Mouse (Mus musculus): Measurements from ENCODE around the gene Pknox2.

Gene Pknox2

GRCm38 (mm10) chr9:37101059-37101940 is 45.9 kb downstream of the Pknox2 start:
- DNase-seq (ENCODE audit: low spot score in 2 of 2) = no peak

GRCm38 (mm10) chr9:37099595-37099994 is 47.6 kb downstream of the Pknox2 start:
- DNase-seq (ENCODE audit: low spot score in 2 of 2) = no peak

GRCm38 (mm10) chr9:37098600-37098999 is 48.6 kb downstream of the Pknox2 start:
- no peak for DNase-seq (ENCODE audit: low spot score in 2 of 2)

- no peak for DNase-seq (ENCODE audit: low spot score in 2 of 2)
Observed at GRCm38 (mm10) chr9:37094230-37094990, 52.8 kb downstream of the Pknox2 start.

- no peak for DNase-seq (ENCODE audit: low spot score in 2 of 2)
Observed at GRCm38 (mm10) chr9:37093086-37093485, 54.1 kb downstream of the Pknox2 start.

- no peak for DNase-seq (ENCODE audit: low spot score in 2 of 2)
Observed at GRCm38 (mm10) chr9:37089894-37090652, 57.1 kb downstream of the Pknox2 start.

GRCm38 (mm10) chr9:37085370-37085769 is 61.8 kb downstream of the Pknox2 start:
- DNase-seq (ENCODE audit: low spot score in 2 of 2) = no peak

GRCm38 (mm10) chr9:37082246-37082645 is 65.0 kb downstream of the Pknox2 start:
- no peak for DNase-seq (ENCODE audit: low spot score in 2 of 2)

GRCm38 (mm10) chr9:37080309-37080708 is 66.9 kb downstream of the Pknox2 start:
- DNase-seq (ENCODE audit: low spot score in 2 of 2) = no peak

GRCm38 (mm10) chr9:37077063-37077418 is 70.2 kb downstream of the Pknox2 start:
- no peak for DNase-seq (ENCODE audit: low spot score in 2 of 2)

GRCm38 (mm10) chr9:37076386-37077062 is 70.7 kb downstream of the Pknox2 start:
- no peak for DNase-seq (ENCODE audit: low spot score in 2 of 2)

- DNase-seq (ENCODE audit: low spot score in 2 of 2) = no peak
Observed at GRCm38 (mm10) chr9:37075903-37076302, 71.3 kb downstream of the Pknox2 start.

GRCm38 (mm10) chr9:37069391-37070312 is 77.6 kb downstream of the Pknox2 start:
- DNase-seq (ENCODE audit: low spot score in 2 of 2) = no peak

- DNase-seq (ENCODE audit: low spot score in 2 of 2) = no peak
Observed at GRCm38 (mm10) chr9:37067473-37067830, 79.8 kb downstream of the Pknox2 start.

- DNase-seq (ENCODE audit: low spot score in 2 of 2) = no peak
Observed at GRCm38 (mm10) chr9:37066732-37067472, 80.3 kb downstream of the Pknox2 start.

- no peak for DNase-seq (ENCODE audit: low spot score in 2 of 2)
Observed at GRCm38 (mm10) chr9:37061627-37062026, 85.6 kb downstream of the Pknox2 start.

- DNase-seq (ENCODE audit: low spot score in 2 of 2) = no peak
Observed at GRCm38 (mm10) chr9:37054703-37055102, 92.5 kb downstream of the Pknox2 start.

GRCm38 (mm10) chr9:37053601-37054512 is 93.3 kb downstream of the Pknox2 start:
- no peak for DNase-seq (ENCODE audit: low spot score in 2 of 2)

GRCm38 (mm10) chr9:37053041-37053440 is 94.2 kb downstream of the Pknox2 start:
- DNase-seq (ENCODE audit: low spot score in 2 of 2) = no peak
